Mouse (Mus musculus): ENCODE results near the gene Tnfsfm13. TPM values are rescaled to one million over a fixed set of nuclear protein-coding genes. Genes with fewer than 3 reads are reported as not detected.
A peak's percentile ranks its signal among the peaks of the same experiment; 100 is the strongest.

Gene Tnfsfm13
- total and polyA plus RNA-seq, 3 experiments = 0.08 TPM; not detected in 2

DNA sequence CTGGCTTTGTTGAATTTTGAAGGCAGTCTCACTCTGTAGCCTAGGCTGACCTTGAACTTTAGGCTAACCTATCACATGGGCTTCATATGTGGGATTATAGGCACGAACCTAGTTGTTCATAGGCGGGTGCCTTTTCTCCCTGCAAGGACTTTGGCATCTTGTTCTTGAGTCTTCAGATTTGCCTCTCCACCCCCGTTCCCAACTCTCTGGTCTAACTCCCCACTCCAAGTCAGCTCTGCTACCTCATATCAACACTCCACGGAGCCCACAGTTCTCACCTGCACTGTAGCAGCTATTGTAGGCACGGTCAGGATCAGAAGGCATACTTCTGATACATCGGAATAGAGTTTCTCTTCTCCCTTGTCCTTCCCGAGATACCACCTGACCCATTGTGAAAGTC, 12.3 kb downstream of the Tnfsfm13 start:
- no peak overlapping the region for H3K4me2 ChIP-seq (ENCODE audit: insufficient read depth, low read depth, poor library complexity, severe bottlenecking)
- H3K36me3 ChIP-seq (replicated peaks in 1 of 2; ENCODE audit: control insufficient read depth in 1 of 2, insufficient read depth in 1 of 2, low read length in 1 of 2) = peaks cover 12 to 15% of the 10 kb centered on the region in 2 experiments
- DNase-seq (ENCODE audit: extremely low read depth) = no peak
- in situ Hi-C loops (cut with MboI; ENCODE audit: low pct_ligation_motif_present, low pct_unique_long_range_greater_than_20kb, low sequenced_read_pairs) = loop anchor here (5.0 to 10.0 kb wide), 2 partner anchors 61 to 194 kb away; partner anchors contain the start of gene Tmem95
- H3K79me2 ChIP-seq (replicated peaks; ENCODE audit: control insufficient read depth, extremely low read depth, insufficient read depth, poor library complexity, severe bottlenecking) = peaks cover 30% of the 10 kb centered on the region
- TF ChIP-seq JUN (IDR thresholded peaks at IDR 0.05; ENCODE audit: insufficient read depth, low read depth, low read length) = no peak
- no peaks in the 10 kb centered on the region for H3K9me3 ChIP-seq (replicated peaks; ENCODE audit: low read length)
- peaks cover 4 to 46% of the 10 kb centered on the region in 2 experiments for H3K4me1 ChIP-seq (ENCODE audit: control insufficient read depth in 1 of 2, insufficient read depth in 2 of 2)
- dilution Hi-C loops (cut with MboI; ENCODE audit: extremely low pct_ligation_motif_present, extremely low pct_unique_long_range_greater_than_20kb, low sequenced_read_pairs) = no loop called here
- H3K27me3 ChIP-seq (replicated peaks) = no peaks in the 10 kb centered on the region
- no peak overlapping the region for H3K9ac ChIP-seq (ENCODE audit: insufficient read depth, low read depth)
- no peak overlapping the region for H3K4me3 ChIP-seq (replicated peaks in 1 of 3; ENCODE audit: low read depth in 2 of 3, low read length in 2 of 3, poor library complexity in 1 of 3)
- H3K27ac ChIP-seq (ENCODE audit: insufficient read depth, low read depth) = no peak overlapping the region

DNA sequence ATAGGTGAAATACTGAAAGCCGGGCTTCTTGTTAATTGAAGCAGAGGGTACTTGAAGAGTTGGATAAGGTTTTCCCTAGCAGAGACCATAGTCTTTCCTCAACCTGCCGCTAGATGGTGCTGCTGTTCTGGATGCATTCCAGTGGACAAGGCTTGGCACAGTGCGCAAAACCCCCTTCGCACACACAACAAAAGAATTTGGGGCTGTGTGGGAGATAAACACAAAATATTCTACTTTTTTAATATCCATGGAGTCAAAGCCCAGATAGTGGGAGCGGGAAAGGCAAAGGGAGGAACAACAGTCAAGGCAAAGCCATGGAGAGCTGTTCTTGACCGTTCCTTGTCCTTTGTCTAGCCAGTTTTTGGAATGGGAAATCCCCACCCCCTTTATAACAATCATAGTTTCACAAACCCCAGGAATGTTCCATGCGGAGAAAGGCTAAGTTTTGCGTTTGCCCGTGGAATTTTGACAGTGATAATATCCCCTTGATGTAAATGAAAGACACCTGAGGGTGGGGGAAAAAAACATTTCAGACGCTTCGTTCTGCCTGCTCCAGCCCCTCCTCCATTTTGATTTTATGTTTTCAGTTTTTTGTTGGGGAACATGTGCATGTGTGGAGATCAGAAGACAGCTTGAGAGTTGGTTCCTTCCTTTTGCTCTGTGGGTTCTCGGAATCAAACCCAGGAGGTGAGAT, 12.9 kb downstream of the Tnfsfm13 start:
- H3K79me2 ChIP-seq (replicated peaks; ENCODE audit: control insufficient read depth, extremely low read depth, insufficient read depth, poor library complexity, severe bottlenecking) = peaks cover 32% of the 10 kb centered on the region
- peak overlapping the region; percentile 71 for H3K4me2 ChIP-seq (ENCODE audit: insufficient read depth, low read depth, poor library complexity, severe bottlenecking)
- H3K9ac ChIP-seq (ENCODE audit: insufficient read depth, low read depth) = 0 out of 2 replicates have a peak overlapping the region, but pooled peaks have one; percentile 53
- no peaks in the 10 kb centered on the region for H3K27me3 ChIP-seq (replicated peaks)
- dilution Hi-C loops (cut with MboI; ENCODE audit: extremely low pct_ligation_motif_present, extremely low pct_unique_long_range_greater_than_20kb, low sequenced_read_pairs) = no loop called here
- peak; percentile 96 for DNase-seq (ENCODE audit: extremely low read depth)
- no peak for TF ChIP-seq MYC (IDR thresholded peaks at IDR 0.05; ENCODE audit: low read depth, low read length)
- no peak for TF ChIP-seq HCFC1 (IDR thresholded peaks at IDR 0.05; ENCODE audit: low read depth, low read length)
- peak; percentile 95 for TF ChIP-seq RAD21 (IDR thresholded peaks at IDR 0.05; ENCODE audit: low read depth, low read length)
- TF ChIP-seq TCF12 (IDR thresholded peaks at IDR 0.05; ENCODE audit: low read depth, low read length) = no peak
- no peak for TF ChIP-seq MAFK (IDR thresholded peaks at IDR 0.05; ENCODE audit: insufficient replicate concordance, low read length)
- peak; percentile 45; the same call in 1 of the 2 replicates for TF ChIP-seq SIN3A (IDR thresholded peaks at IDR 0.05; ENCODE audit: low read length)
- TF ChIP-seq SMC3 (IDR thresholded peaks at IDR 0.05; ENCODE audit: low read depth, low read length) = peak; percentile 86
- peak; percentile 96 to 98 for TF ChIP-seq CTCF (conservative IDR thresholded peaks at IDR 0.05 in 1 of 2, IDR thresholded peaks at IDR 0.05 in 1 of 2; ENCODE audit: low read depth in 2 of 2, low read length in 2 of 2)
- 0 out of 2 replicates have a peak, but pooled peaks have one; percentile 21 for TF ChIP-seq IRF4 (IDR thresholded peaks at IDR 0.05; ENCODE audit: low read depth, low read length)
- TF ChIP-seq NRF1 (IDR thresholded peaks at IDR 0.05; ENCODE audit: low read depth, low read length) = peak; percentile 53
- no peak for TF ChIP-seq E2F4 (IDR thresholded peaks at IDR 0.05; ENCODE audit: insufficient replicate concordance, low read depth, low read length)
- no peak for TF ChIP-seq KAT2A (IDR thresholded peaks at IDR 0.05; ENCODE audit: insufficient replicate concordance, low read length)
- no peak; the same call in 1 of the 2 replicates for TF ChIP-seq MEF2A (IDR thresholded peaks at IDR 0.05; ENCODE audit: borderline replicate concordance, low read depth, low read length)
- in situ Hi-C loops (cut with MboI; ENCODE audit: low pct_ligation_motif_present, low pct_unique_long_range_greater_than_20kb, low sequenced_read_pairs) = loop anchor here (5.0 to 10.0 kb wide), 2 partner anchors 62 to 194 kb away; partner anchors contain the start of gene Tmem95
- no peaks in the 10 kb centered on the region for H3K9me3 ChIP-seq (replicated peaks; ENCODE audit: low read length)
- peaks cover 18 to 21% of the 10 kb centered on the region in 2 experiments for H3K36me3 ChIP-seq (replicated peaks in 1 of 2; ENCODE audit: control insufficient read depth in 1 of 2, insufficient read depth in 1 of 2, low read length in 1 of 2)
- H3K27ac ChIP-seq (ENCODE audit: insufficient read depth, low read depth) = no peak overlapping the region
- H3K4me3 ChIP-seq (replicated peaks in 1 of 3; ENCODE audit: low read depth in 2 of 3, low read length in 2 of 3, poor library complexity in 1 of 3) = peak overlapping the region in 2 of 3 experiments; percentile 60 to 85
- H3K4me1 ChIP-seq (ENCODE audit: control insufficient read depth in 1 of 2, insufficient read depth in 2 of 2) = peaks cover 4 to 52% of the 10 kb centered on the region in 2 experiments

Data from CH12.LX (cell line).